Mouse (Mus musculus): ENCODE data around the gene Mink1. TPM values are rescaled to one million over a fixed set of nuclear protein-coding genes. Genes with fewer than 3 reads are reported as not detected.

The Mink1 gene
- total RNA-seq, 2 experiments from 2014 or later = 208 to 249 TPM

GRCm38 (mm10) chr11:70586954-70587353, 24.3 kb downstream of the Mink1 start:
- DNase-seq (ENCODE audit: low spot score in 2 of 2) = no peak

DNA sequence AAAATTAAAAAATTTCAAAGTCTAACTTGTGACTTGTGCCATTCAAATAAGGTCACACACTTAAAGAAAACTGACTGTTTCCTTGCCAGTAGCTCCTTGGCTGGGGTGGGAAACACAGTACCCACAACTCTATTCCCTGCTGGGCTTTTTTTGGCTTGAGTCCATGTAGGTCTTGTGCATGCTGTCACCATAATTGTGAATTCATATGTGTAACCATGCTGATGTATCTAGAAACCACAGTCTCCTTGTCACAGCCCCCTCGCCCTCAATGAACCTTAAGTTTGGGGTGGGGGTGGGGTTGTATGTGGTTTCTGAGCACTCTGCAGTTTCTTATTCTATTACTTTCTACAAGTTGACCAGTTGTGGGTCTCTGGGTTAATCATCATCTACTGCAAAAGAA, 29.1 kb downstream of the Mink1 start:
- DNase-seq (ENCODE audit: low spot score in 2 of 2) = no peak

GRCm38 (mm10) chr11:70594253-70594989, 31.7 kb downstream of the Mink1 start:
- no peak for DNase-seq (ENCODE audit: low spot score in 2 of 2)

DNA sequence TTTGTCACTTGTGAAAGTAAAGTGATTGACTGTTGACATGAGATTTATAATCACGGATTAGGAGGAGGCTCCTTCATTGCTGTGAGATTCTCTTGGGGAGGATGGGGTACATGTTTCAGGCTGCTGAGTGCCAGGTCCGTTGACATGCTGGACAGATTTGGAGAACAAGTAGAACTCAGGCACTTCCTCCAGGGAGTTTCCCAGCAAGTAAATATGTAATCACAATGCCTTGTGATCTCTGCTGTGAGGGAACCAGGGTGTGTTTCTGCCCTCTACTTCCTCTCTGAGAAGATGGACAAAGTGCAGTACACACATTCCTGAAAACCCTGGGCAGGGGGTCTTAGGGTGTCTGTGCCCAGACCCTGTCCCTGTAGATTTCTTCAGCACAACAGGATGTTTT, 33.0 kb downstream of the Mink1 start:
- no peak for DNase-seq (ENCODE audit: low spot score in 2 of 2)

GRCm38 (mm10) chr11:70596094-70596493, 33.4 kb downstream of the Mink1 start:
- no peak for DNase-seq (ENCODE audit: low spot score in 2 of 2)

DNA sequence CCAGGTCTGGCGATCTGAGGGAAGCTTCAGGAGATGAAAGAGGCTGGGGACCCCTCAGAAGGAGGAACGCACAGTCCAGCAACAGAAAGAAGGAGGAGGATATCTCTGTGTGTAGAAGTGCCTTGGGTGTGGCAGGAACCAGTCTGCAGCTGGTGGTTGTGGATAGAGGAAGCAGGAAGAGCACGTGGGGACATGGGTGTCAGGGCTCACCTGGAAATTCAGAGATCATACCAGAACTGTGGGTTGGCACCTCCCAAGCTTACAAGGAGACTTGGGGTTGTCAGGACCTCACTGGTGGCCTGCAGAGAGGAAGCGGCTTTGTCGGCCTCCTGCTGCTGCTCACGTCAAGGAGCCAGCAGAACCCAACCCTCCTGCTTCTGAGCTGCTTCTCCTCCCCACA, 34.6 kb downstream of the Mink1 start:
- DNase-seq (ENCODE audit: low spot score in 2 of 2) = no peak

DNA sequence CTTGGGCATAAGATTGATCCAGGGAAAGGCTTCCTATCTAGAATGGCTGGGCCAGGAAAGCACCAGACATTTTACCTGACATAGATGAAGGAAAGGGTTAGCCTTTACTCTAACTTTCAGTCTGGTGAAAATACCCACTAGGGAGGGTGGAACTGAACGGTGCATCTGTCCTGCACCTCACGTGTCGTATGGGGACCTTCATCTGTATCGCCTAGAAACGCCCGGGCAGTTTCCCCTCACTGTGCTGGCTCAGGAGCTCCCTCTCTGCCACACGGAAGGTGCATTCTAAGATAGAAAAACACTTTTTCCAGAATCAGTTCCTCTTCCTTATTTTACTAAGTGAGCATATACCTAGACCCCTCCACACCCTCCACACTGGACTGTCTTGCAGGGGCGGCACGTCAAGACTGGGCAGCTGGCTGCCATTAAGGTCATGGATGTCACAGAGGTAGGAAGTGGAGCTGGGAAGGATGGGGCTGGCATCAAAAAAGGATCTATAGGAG, 35.8 kb downstream of the Mink1 start:
- no peak for DNase-seq (ENCODE audit: low spot score in 2 of 2)

GRCm38 (mm10) chr11:70605024-70605566, 42.4 kb downstream of the Mink1 start:
- peak; percentile 73 to 76 for DNase-seq (ENCODE audit: low spot score in 2 of 2)

DNA sequence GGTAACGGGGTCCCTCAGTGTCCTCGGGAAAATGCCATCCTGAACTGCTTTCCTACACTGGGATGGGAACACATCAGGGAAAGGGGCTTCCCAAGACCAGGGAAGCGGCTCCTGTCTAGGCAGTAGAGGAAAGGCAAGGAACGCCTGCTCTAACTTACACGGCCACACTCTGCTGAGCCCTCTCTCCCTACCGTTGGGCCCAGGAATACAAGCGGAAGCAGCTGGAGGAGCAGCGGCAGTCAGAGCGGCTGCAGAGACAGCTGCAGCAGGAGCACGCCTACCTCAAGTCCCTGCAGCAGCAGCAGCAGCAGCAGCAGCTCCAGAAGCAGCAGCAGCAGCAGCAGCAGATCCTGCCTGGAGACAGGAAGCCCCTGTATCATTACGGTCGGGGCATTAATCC, 44.0 kb downstream of the Mink1 start:
- DNase-seq (ENCODE audit: low spot score in 2 of 2) = no peak

GRCm38 (mm10) chr11:70607611-70608010, 44.9 kb downstream of the Mink1 start:
- no peak for DNase-seq (ENCODE audit: low spot score in 2 of 2)

DNA sequence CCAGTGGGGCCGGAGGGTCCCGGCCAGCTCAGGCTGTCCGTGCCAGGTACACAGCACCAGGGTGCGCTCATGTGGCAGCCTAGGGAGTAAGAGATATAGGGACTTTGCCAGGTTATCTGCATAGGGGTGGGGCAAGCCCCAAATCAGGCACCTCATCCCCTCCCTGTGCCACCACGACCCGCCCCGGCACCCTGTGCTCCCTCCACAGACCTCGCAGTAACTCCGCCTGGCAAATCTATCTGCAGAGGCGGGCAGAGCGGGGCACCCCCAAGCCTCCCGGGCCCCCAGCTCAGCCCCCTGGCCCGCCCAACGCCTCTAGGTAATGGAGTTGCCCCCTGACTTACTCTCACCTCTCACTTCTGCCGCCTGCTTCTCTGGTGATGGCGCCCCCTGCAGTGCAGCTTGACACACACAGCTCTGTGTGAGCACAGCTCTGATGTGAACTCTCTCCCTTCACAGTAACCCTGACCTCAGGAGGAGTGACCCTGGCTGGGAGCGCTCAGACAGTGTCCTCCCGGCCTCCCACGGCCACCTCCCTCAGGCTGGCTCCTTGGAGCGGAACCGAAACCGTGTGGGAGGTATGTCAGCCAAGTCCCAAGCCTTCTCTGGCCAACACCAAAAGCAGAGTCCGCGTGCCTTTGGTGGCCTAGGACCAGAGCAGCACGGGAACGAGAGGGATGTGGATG, 45.8 kb downstream of the Mink1 start:
- no peak for DNase-seq (ENCODE audit: low spot score in 2 of 2)

GRCm38 (mm10) chr11:70610752-70611151, 48.1 kb downstream of the Mink1 start:
- no peak for DNase-seq (ENCODE audit: low spot score in 2 of 2)

- no peak for DNase-seq (ENCODE audit: low spot score in 2 of 2)
Measured at GRCm38 (mm10) chr11:70612505-70612904, 49.8 kb downstream of the Mink1 start.

- peak in 1 of 2 experiments; percentile 54 for DNase-seq (ENCODE audit: low spot score in 2 of 2)
Measured at GRCm38 (mm10) chr11:70615074-70615473, 52.4 kb downstream of the Mink1 start.

DNA sequence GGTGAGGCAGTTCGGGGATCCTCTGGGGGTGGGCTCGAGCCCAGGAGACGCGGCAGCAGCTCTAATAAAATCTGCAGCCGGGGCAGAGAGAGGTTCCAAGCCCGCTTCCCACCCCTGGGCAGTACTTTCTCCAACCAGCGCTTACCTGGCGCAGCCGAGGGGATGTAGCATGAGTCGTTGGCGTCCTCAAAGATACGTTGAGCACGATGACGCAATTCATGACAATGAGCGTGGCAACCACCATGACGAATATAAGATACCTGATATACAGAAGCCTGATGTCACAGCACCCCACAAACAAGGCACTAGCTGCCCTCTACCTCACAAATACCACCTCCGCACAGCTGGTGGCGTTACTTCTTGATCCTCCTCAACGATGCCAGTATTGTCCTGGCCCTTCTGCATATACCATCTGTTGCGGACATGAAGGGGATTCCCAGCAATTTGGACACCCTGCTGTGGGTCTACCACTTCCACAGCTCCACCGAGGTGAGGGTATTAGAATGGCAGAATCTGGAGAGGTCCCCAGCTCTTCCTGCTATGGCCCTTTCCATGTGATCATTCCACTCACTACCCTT, 52.9 kb downstream of the Mink1 start, which contains the start of gene 4930544D05Rik:
4930544D05Rik (plus strand) TSS at position 333 of the 578 bp plus-strand sequence.
- DNase-seq (ENCODE audit: low spot score in 2 of 2) = no peak

DNA sequence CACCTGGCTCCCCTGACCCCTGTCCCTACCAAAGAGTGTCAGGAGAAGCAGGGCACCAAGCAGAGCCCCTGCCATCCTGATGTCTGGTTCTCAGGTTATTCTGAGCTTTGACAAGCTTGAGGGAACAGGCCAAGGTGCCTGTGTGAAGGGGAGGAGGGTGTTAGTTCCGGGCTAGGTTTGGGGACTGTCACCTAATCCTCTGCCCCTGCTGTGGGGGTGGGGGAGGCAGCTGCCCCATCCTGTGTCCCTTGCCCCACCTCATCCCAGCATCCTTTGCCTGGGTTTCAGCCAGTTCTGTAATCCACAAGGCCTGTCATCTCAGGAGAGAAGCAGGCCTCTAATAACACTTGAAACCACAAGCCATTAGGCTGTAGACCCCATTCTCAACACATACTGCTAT, 56.4 kb downstream of the Mink1 start, which contains the start of gene Chrne:
Chrne (minus strand) TSS at position 116 of the 400 bp plus-strand sequence.
- DNase-seq (ENCODE audit: low spot score in 2 of 2) = no peak

- DNase-seq (ENCODE audit: low spot score in 2 of 2) = no peak
Measured at GRCm38 (mm10) chr11:70621972-70622814, 59.5 kb downstream of the Mink1 start.

- DNase-seq (ENCODE audit: low spot score in 2 of 2) = no peak
Measured at GRCm38 (mm10) chr11:70623053-70623742, 60.5 kb downstream of the Mink1 start.

DNA sequence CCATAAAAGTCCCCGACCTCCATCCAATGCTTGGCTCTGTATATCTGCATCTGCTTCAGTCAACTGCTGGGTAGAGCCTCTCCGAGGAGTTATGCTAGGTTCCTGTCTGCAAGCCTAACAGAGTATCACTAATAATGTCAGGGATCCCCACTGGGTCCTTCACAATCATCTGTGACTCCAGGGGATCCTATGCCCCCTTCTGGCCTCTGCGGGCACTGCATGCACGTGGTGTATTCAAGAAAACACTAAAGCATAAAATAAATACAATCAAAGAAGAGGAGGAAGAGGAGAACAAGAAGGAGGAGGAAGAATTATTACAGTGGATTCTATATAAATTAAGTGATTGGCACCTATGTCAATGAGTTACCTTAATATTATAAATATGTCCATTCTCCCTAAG, 62.8 kb downstream of the Mink1 start:
- DNase-seq (ENCODE audit: low spot score in 2 of 2) = peak; percentile 63 to 69

DNA sequence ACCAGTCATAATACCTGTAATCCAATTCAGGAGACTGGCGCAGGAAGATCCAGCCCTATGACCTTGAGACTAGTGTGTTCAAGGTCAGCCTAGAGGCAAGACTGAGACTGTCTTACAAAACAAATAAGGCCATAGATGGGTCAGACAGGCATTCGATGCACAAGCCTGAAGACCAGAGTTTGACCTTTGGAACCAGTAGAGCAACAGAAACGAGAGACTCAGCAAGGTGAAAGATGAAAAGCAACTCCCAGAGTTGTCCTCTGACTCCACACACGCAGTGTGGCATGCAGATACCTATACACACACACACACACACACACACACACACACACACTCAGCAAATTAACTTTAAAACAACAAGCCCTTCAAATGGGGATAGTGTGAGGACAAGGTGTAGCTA, 64.2 kb downstream of the Mink1 start:
- no peak for DNase-seq (ENCODE audit: low spot score in 2 of 2)
